Mouse (Mus musculus) cerebellum, adult 2 months (tissue): ENCODE results near the gene Mical1.

Experiments used
- CTCF ChIP-seq: fragments of 200-500 bp; IDR thresholded peaks from 2 replicates; pipeline ENCODE4 v1.5.1; 2011; ENCODE audit warnings: low read depth, mild to moderate bottlenecking, control low read depth, low read length, moderate library complexity, borderline replicate concordance; ENCODE audit not compliant: insufficient read depth
- POLR2A ChIP-seq: fragments of 200-500 bp; IDR thresholded peaks from 2 replicates; pipeline ENCODE4 v1.6.1; 2011; ENCODE audit warnings: low read length, control low read depth, borderline replicate concordance; ENCODE audit not compliant: insufficient read depth

GRCm38 (mm10) chr10:41514301-41514700 lies 38.2 kb downstream of the Mical1 start:
- TF ChIP-seq POLR2A: no peak
- no peak for TF ChIP-seq CTCF
